Mouse (Mus musculus) embryonic fibroblast, embryonic 13.5 days (primary cell): ENCODE data around the gene Fbxo28.

ENCODE experiments used
- CTCF ChIP-seq: IDR thresholded peaks from 2 replicates; pipeline ENCODE4 v1.5.1; 2011; ENCODE audit warnings: mild to moderate bottlenecking, control low read depth, low read length, moderate library complexity, borderline replicate concordance; ENCODE audit not compliant: insufficient read depth
- POLR2A ChIP-seq: IDR thresholded peaks from 2 replicates; pipeline ENCODE4 v1.6.1; 2011; ENCODE audit warnings: low read depth, mild to moderate bottlenecking, control low read depth, low read length, moderate library complexity

DNA sequence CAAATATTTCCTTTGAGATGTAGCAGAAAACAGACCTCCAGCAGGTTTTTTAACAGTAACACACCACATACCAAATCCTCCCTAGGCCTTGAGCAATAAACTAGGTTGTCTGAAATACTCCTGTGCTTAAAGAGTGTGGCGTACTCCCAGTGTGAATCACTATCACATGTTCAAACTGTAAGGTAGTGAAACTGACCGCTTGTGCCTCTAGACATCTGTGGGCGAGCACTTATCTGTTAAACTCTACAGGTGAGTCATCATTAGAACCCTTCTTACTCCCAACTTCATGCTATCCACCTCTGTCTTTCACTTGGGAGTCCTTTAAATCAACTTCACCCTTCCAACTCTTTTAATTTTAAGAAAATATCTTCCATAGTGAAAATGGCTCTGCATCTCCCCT is 18.3 kb downstream of the Fbxo28 start:
- TF ChIP-seq POLR2A = no peak
- no peak for TF ChIP-seq CTCF
